Mouse (Mus musculus): ENCODE data around the gene Dnajb9. TPM values are rescaled to one million over a fixed set of nuclear protein-coding genes. Genes with fewer than 3 reads are reported as not detected.

The Dnajb9 gene
- total and polyA plus RNA-seq, 3 experiments, result 1.7 to 3.1 TPM; not detected in 1

DNA sequence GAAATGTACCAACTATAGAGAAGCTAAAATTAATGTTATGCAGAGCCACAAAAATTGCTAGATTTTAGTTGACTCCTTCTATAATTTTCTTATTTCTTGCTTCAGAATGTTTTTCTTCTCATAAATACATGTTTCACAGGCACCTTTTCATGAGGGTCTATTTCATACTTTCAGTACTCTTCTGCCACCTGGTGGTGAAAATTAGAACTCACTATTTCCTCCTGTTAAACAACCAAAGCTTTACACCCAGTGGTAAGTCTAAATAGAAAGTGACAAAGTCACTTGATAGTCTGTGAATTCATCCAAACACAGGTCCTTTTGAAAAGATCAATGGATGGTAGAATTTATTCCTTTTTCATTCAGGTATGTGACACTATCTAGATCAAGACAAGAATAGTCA lies 43.2 kb downstream of the Dnajb9 start (continued):
- TF ChIP-seq RCOR1 (IDR thresholded peaks at IDR 0.05; ENCODE audit: low read depth, low read length), result no peak
- TF ChIP-seq ZC3H11A (IDR thresholded peaks at IDR 0.05; ENCODE audit: low read depth, low read length), result peak; percentile 42; the same call in 1 of the 2 replicates

DNA sequence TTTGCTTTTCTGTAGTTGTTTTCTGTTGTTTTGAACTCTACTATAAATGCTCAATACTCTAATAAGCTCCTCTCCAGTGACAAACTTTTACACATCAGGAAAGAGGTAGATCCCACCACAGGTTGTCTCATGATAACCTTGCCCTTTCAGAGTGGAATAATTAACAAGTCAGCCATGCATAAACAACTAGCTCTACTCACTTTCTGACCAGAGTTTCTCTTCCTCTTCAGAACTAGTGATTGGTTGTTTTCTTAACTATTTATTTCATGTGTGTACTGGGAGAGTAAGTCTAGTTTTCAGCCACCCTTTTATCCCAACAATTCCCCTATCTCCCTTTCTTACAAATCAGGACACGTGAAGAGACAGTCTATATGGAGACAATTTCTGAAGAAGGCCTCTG lies 50.8 kb downstream of the Dnajb9 start:
- no peaks in the 10 kb centered on the region for H3K79me2 ChIP-seq (ENCODE audit: control insufficient read depth, insufficient read depth, low read length, poor library complexity)
- H3K27me3 ChIP-seq (ENCODE audit: control insufficient read depth in 1 of 2, insufficient read depth in 2 of 2, low read length in 2 of 2), result no peaks in the 10 kb centered on the region; a peak in 1 of 4 replicates
- no peak overlapping the region for H3K9ac ChIP-seq (ENCODE audit: control insufficient read depth, low read depth, low read length, poor library complexity, severe bottlenecking)
- H3K27ac ChIP-seq (ENCODE audit: control insufficient read depth, low read depth, low read length), result no peak overlapping the region
- H3K36me3 ChIP-seq (ENCODE audit: control insufficient read depth in 1 of 2, insufficient read depth in 2 of 2, low read length in 2 of 2), result no peaks in the 10 kb centered on the region
- TF ChIP-seq TAL1 (IDR thresholded peaks at IDR 0.05; ENCODE audit: low read length), result no peak
- no peak for TF ChIP-seq SMC3 (IDR thresholded peaks at IDR 0.05; ENCODE audit: low read depth, low read length)
- no peak for TF ChIP-seq MYC (IDR thresholded peaks at IDR 0.05; ENCODE audit: low read depth, low read length)
- no peaks in the 10 kb centered on the region for H3K9me3 ChIP-seq (replicated peaks; ENCODE audit: insufficient read depth, low read length)
- no peak for DNase-seq (ENCODE audit: low read depth, low spot score)
- no peak overlapping the region for H3K4me3 ChIP-seq (ENCODE audit: control insufficient read depth in 1 of 2, insufficient read depth in 1 of 2, low read depth in 2 of 2, low read length in 2 of 2)
- H3K4me1 ChIP-seq (ENCODE audit: control insufficient read depth in 1 of 2, insufficient read depth in 2 of 2, low read length in 2 of 2), result no peaks in the 10 kb centered on the region

Other genes with a start within 250 kb of the Dnajb9 start
- 8.0 and 10.6 TPM in 2 replicates for gene Pnpla8, start 11.0 kb upstream of the Dnajb9 start, total RNA-seq (2012; rRNA removed)
- gene Pnpla8, start 11.0 kb upstream of the Dnajb9 start, polyA plus RNA-seq (2012; ENCODE audit: insufficient read depth in 1 of 2, insufficient read length in 2 of 2, low read depth in 1 of 2, low replicate concordance in 2 of 2, missing spikeins in 1 of 2), result 10 to 100 TPM in 1 of 2 experiments, not detected in 1; 15.9 TPM
- not detected in 2 replicates for gene Nrcam, start 118.6 kb upstream of the Dnajb9 start, total RNA-seq (2012; rRNA removed)
- not detected for gene Nrcam, start 118.6 kb upstream of the Dnajb9 start, polyA plus RNA-seq (2012; ENCODE audit: insufficient read depth in 1 of 2, insufficient read length in 2 of 2, low read depth in 1 of 2, low replicate concordance in 2 of 2, missing spikeins in 1 of 2)

Measured in MEL (cell line).